Mouse (Mus musculus): ENCODE results near the gene Psat1.

DNA sequence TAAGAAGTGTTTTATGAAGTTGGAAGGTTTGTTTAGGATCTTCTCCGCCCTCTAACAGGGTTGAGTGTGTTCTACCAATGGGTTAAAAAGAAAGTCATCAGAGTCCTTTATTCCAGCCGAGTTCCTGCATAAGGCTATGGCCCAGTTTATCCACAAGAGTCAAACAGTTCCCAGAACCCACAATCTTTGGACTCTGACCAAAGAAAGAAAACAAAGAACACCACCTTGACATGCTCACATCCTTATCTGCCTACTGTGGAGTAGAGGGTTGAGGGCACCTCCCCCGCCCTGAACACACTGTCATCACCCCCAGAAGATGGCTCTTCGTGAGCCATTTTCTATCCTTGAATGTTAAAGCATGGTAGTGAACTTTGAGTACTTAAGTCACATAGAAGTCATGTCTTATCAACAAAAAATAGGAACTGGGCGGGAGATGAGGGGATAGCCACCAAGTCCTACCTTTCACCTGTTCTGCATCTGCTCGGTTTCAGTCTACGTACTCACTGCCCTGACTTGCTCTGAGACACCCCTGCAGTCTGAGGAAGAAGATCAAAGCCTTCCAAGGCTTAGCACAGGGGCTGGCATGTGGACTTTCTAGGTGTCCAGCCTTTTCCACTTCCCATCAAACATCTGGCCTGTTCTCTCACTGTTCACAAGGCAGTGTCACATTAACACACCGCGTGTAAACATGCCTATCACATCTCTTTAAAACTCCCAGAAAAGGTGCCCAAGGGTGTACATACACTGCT is 33.7 kb downstream of the Psat1 start:
- TF ChIP-seq CTCF (IDR thresholded peaks at IDR 0.05; ENCODE audit: control insufficient read depth, insufficient read depth, insufficient read length), result no peak
- no peak for TF ChIP-seq FOSL1 (IDR thresholded peaks at IDR 0.05; ENCODE audit: insufficient read depth, low read length, poor library complexity, severe bottlenecking)

Measured in C2C12 (cell line).